Comparison of ENCODE assay signal across 9 mouse cellular contexts in genomic region chr3:79145407-79146055, GRCm38 (mm10).
DNase-seq lines count a peak whose midpoint lies in the region; ATAC-seq and TF ChIP-seq lines count a peak whose summit lies in the region.
"Had no signal": no experiment of that assay in that cellular context is flagged by ENCODE, and none has a peak within 500 bp of the region (broad histone marks: within the 10 kb centered on the region; RNA-seq: fewer than 3 reads in every experiment).

No protein-coding gene starts in this region.

- peak overlapping the region; percentile 50 for H3K4me2 ChIP-seq in kidney, embryonic 15.5 days
- H3K4me2 ChIP-seq in forebrain, embryonic 11.5 days (ENCODE audit: low read depth, low read length, severe bottlenecking) = peak overlapping the region; percentile 32; the same call in 1 of the 2 replicates
- peak overlapping the region; percentile 34; the same call in 1 of the 2 replicates for H3K4me2 ChIP-seq in limb, embryonic 15.5 days
- no peak overlapping the region; the same call in 1 of the 2 replicates for H3K4me2 ChIP-seq in lung, postnatal 0 days (replicated peaks; ENCODE audit: low read depth, low read length)

- TF ChIP-seq POLR2A in cerebellum, adult 2 months (IDR thresholded peaks at IDR 0.05; ENCODE audit: borderline replicate concordance, insufficient read depth, low read length) = 0 out of 2 replicates have a peak, but pooled peaks have one; percentile 23

- no peak for TF ChIP-seq CTCF in cerebellum, adult 2 months (IDR thresholded peaks at IDR 0.05; ENCODE audit: borderline replicate concordance, insufficient read depth, low read depth, low read length)
- no peak for TF ChIP-seq CTCF in lung, postnatal 0 days (IDR thresholded peaks at IDR 0.05)

- WGBS in kidney, embryonic 15.5 days = 24% methylated on average over 10 of the region's 10 CpGs
- 8% methylated on average over 10 of the region's 10 CpGs for WGBS in cerebellum, adult 2 months
- WGBS in forebrain, embryonic 11.5 days = 20% methylated on average over 10 of the region's 10 CpGs
- 34% methylated on average over 10 of the region's 10 CpGs for WGBS in limb, embryonic 15.5 days
- WGBS in lung, postnatal 0 days = 19% methylated on average over 10 of the region's 10 CpGs

- H3K4me1 ChIP-seq in kidney, embryonic 15.5 days = peaks cover 42% of the 10 kb centered on the region
- no peaks in the 10 kb centered on the region; the same call in 1 of the 2 replicates for H3K4me1 ChIP-seq in cerebellum, adult 2 months (ENCODE audit: control insufficient read depth, insufficient read depth, low read length)
- H3K4me1 ChIP-seq in forebrain, embryonic 11.5 days (replicated peaks; ENCODE audit: control insufficient read depth, insufficient read depth, low read length) = peaks cover 12% of the 10 kb centered on the region
- H3K4me1 ChIP-seq in limb, embryonic 15.5 days = peaks cover 20% of the 10 kb centered on the region
- H3K4me1 ChIP-seq in lung, postnatal 0 days (ENCODE audit: insufficient read depth, low read depth, low read length) = peaks cover 3% of the 10 kb centered on the region; the same call in 1 of the 2 replicates

- no peak for TF ChIP-seq EP300 in lung, postnatal 0 days (IDR thresholded peaks at IDR 0.05)

- H3K36me3 ChIP-seq in kidney, embryonic 15.5 days = no peaks in the 10 kb centered on the region
- H3K36me3 ChIP-seq in forebrain, embryonic 11.5 days (ENCODE audit: control insufficient read depth, insufficient read depth, low read length) = no peaks in the 10 kb centered on the region
- H3K36me3 ChIP-seq in limb, embryonic 15.5 days = no peaks in the 10 kb centered on the region
- H3K36me3 ChIP-seq in lung, postnatal 0 days (ENCODE audit: insufficient read depth, low read length) = no peaks in the 10 kb centered on the region

- H3K9me3 ChIP-seq in kidney, embryonic 15.5 days (replicated peaks) = no peaks in the 10 kb centered on the region
- H3K9me3 ChIP-seq in forebrain, embryonic 11.5 days (ENCODE audit: control insufficient read depth, low read length) = no peaks in the 10 kb centered on the region
- no peaks in the 10 kb centered on the region for H3K9me3 ChIP-seq in limb, embryonic 15.5 days
- no peaks in the 10 kb centered on the region for H3K9me3 ChIP-seq in lung, postnatal 0 days (ENCODE audit: low read length)

- peak; percentile 49 for ATAC-seq in kidney, embryonic 15.5 days (replicated peaks; ENCODE audit: low FRiP score)
- ATAC-seq in forebrain, embryonic 11.5 days (replicated peaks; ENCODE audit: low FRiP score) = peak; percentile 71
- ATAC-seq in limb, embryonic 15.5 days (ENCODE audit: insufficient number of reproducible peaks, low FRiP score, low TSS enrichment, low read depth) = no peak
- ATAC-seq in activated CD4-positive, CD25-positive, alpha-beta regulatory T cell, adult 4 months = no peak
- ATAC-seq in lung, postnatal 0 days = no peak; the same call in 1 of the 2 replicates

- no peak for DNase-seq in kidney, adult 8-10 months
- DNase-seq in cerebellum, adult 2 months = peak; percentile 58 to 69
- DNase-seq in forebrain, embryonic 11.5 days (ENCODE audit: low spot score) = no peak
- no peak for DNase-seq in ovary, postnatal 10 days (ENCODE audit: low spot score)
- no peak for DNase-seq in lung, postnatal 0 days (ENCODE audit: low spot score)

- H3K27me3 ChIP-seq in kidney, embryonic 15.5 days = no peaks in the 10 kb centered on the region
- no peaks in the 10 kb centered on the region for H3K27me3 ChIP-seq in cerebellum, adult 2 months (ENCODE audit: control insufficient read depth, insufficient read depth, low read length)
- H3K27me3 ChIP-seq in forebrain, embryonic 11.5 days (ENCODE audit: control insufficient read depth, insufficient read depth, low read length) = no peaks in the 10 kb centered on the region
- no peaks in the 10 kb centered on the region for H3K27me3 ChIP-seq in limb, embryonic 15.5 days
- no peaks in the 10 kb centered on the region for H3K27me3 ChIP-seq in lung, postnatal 0 days (replicated peaks; ENCODE audit: insufficient read depth, low read length)
- H3K27me3 ChIP-seq: Patski had no signal

- peak overlapping the region; percentile 17 for H3K4me3 ChIP-seq in kidney, embryonic 15.5 days (replicated peaks)
- peak overlapping the region; percentile 72 for H3K4me3 ChIP-seq in cerebellum, adult 2 months (replicated peaks; ENCODE audit: insufficient read depth, low read depth, low read length)
- H3K4me3 ChIP-seq in forebrain, embryonic 11.5 days (ENCODE audit: low read depth, low read length) = peak overlapping the region; percentile 9; the same call in 1 of the 2 replicates
- no peak overlapping the region for H3K4me3 ChIP-seq in limb, embryonic 15.5 days
- H3K4me3 ChIP-seq in lung, postnatal 0 days (ENCODE audit: low read depth, low read length) = no peak overlapping the region

- H3K9ac ChIP-seq in kidney, embryonic 15.5 days = 0 out of 2 replicates have a peak overlapping the region, but pooled peaks have one; percentile 14
- H3K9ac ChIP-seq in forebrain, embryonic 11.5 days (ENCODE audit: low read length) = peak overlapping the region; percentile 41; the same call in 1 of the 2 replicates
- H3K9ac ChIP-seq in limb, embryonic 15.5 days = no peak overlapping the region
- H3K9ac ChIP-seq in lung, postnatal 0 days (replicated peaks; ENCODE audit: low read depth) = no peak overlapping the region

- H3K27ac ChIP-seq in kidney, embryonic 15.5 days = peak overlapping the region; percentile 77
- peak overlapping the region; percentile 90 for H3K27ac ChIP-seq in cerebellum, adult 2 months (ENCODE audit: insufficient read depth, low read length)
- peak overlapping the region; percentile 26 for H3K27ac ChIP-seq in forebrain, embryonic 11.5 days (ENCODE audit: low read depth, low read length)
- H3K27ac ChIP-seq in limb, embryonic 15.5 days = no peak overlapping the region
- H3K27ac ChIP-seq in lung, postnatal 0 days (ENCODE audit: low read length) = no peak overlapping the region

Comparison
In these comparisons a context has a peak if more than half of its experiments do, and no peak if none do; other contexts are left out.
1. ATAC-seq: peak in kidney, embryonic 15.5 days (single experiment) and forebrain, embryonic 11.5 days (single experiment); none in limb, embryonic 15.5 days (single experiment), activated CD4-positive, CD25-positive, alpha-beta regulatory T cell, adult 4 months (single experiment) and lung, postnatal 0 days (single experiment).
2. H3K27ac ChIP-seq: peak in kidney, embryonic 15.5 days (single experiment), cerebellum, adult 2 months (single experiment) and forebrain, embryonic 11.5 days (single experiment); none in limb, embryonic 15.5 days (single experiment) and lung, postnatal 0 days (single experiment).
3. H3K4me3 ChIP-seq: peak in kidney, embryonic 15.5 days (single experiment), cerebellum, adult 2 months (single experiment) and forebrain, embryonic 11.5 days (single experiment); none in limb, embryonic 15.5 days (single experiment) and lung, postnatal 0 days (single experiment).
4. H3K9ac ChIP-seq: peak in kidney, embryonic 15.5 days (single experiment) and forebrain, embryonic 11.5 days (single experiment); none in limb, embryonic 15.5 days (single experiment) and lung, postnatal 0 days (single experiment).
5. DNase-seq: peak in cerebellum, adult 2 months (2 of 2); none in kidney, adult 8-10 months (0 of 2), forebrain, embryonic 11.5 days (single experiment), ovary, postnatal 10 days (single experiment) and lung, postnatal 0 days (single experiment).